Mouse (Mus musculus) MEL (cell line): ENCODE data around the gene Rbbp6. TPM values are rescaled to one million over a fixed set of nuclear protein-coding genes. Genes with fewer than 3 reads are reported as not detected.

Experiments used
- DNase-seq: peaks from one replicate; pipeline ENCODE4 v3.0.0; 2011; ENCODE audit warnings: low read depth, low spot score
- H3K27ac ChIP-seq: 2 replicates; pipeline ENCODE4 v1.5.1; 2012; ENCODE audit warnings: low read depth, mild to moderate bottlenecking, control low read depth, low read length, moderate library complexity; ENCODE audit not compliant: control insufficient read depth
- H3K27me3 ChIP-seq, 2 experiments: fragments of 150-350 bp in 1 of 2; sonication (generic) in 1 of 2; 2 replicates each; pipeline ENCODE4 v1.6.1; 2012; ENCODE audit warnings: low read length in 2 of 2, mild to moderate bottlenecking in 2 of 2, improper control_type of control experiment in 1 of 2, moderate library complexity in 1 of 2; ENCODE audit not compliant: insufficient read depth in 2 of 2, control insufficient read depth in 1 of 2
- H3K36me3 ChIP-seq, 2 experiments: 2 replicates each; pipeline ENCODE4 v1.6.1; 2012 to 2014; ENCODE audit warnings: low read length in 2 of 2, improper control_type of control experiment in 1 of 2, inconsistent platforms in 1 of 2, mild to moderate bottlenecking in 1 of 2; ENCODE audit not compliant: insufficient read depth in 2 of 2, control insufficient read depth in 1 of 2
- H3K4me1 ChIP-seq, 2 experiments: fragments of 150-350 bp in 1 of 2; sonication (generic) in 1 of 2; 2 replicates each; pipeline ENCODE4 v1.6.1; 2012; ENCODE audit warnings: low read length in 2 of 2, improper control_type of control experiment in 1 of 2, mild to moderate bottlenecking in 1 of 2; ENCODE audit not compliant: insufficient read depth in 2 of 2, control insufficient read depth in 1 of 2
- H3K4me3 ChIP-seq, 2 experiments: fragments of 150-350 bp in 1 of 2; sonication (generic) in 1 of 2; 2 replicates each; pipeline ENCODE4 v1.5.1; 2012; ENCODE audit warnings: low read depth in 2 of 2, low read length in 2 of 2, mild to moderate bottlenecking in 2 of 2, moderate library complexity in 2 of 2, control low read depth in 1 of 2, improper control_type of control experiment in 1 of 2; ENCODE audit not compliant: control insufficient read depth in 1 of 2, insufficient read depth in 1 of 2
- H3K79me2 ChIP-seq: 2 replicates; pipeline ENCODE4 v1.6.1; 2012; ENCODE audit warnings: mild to moderate bottlenecking, low read length, moderate library complexity; ENCODE audit not compliant: control insufficient read depth, poor library complexity, insufficient read depth
- H3K9ac ChIP-seq: 2 replicates; pipeline ENCODE4 v1.6.1; 2012; ENCODE audit warnings: low read depth, mild to moderate bottlenecking, control low read depth, low read length, moderate library complexity; ENCODE audit not compliant: control insufficient read depth, poor library complexity, severe bottlenecking
- H3K9me3 ChIP-seq: fragments of 150-350 bp; sonication (generic); replicated peaks from 2 replicates; pipeline ENCODE4 v1.6.1; 2012; ENCODE audit warnings: mild to moderate bottlenecking, low read length, improper control_type of control experiment, moderate library complexity; ENCODE audit not compliant: insufficient read depth
- CHD1 ChIP-seq: IDR thresholded peaks from 2 replicates; pipeline ENCODE4 v1.6.1; 2012; ENCODE audit warnings: low read depth, mild to moderate bottlenecking, inconsistent platforms, low read length, improper control_type of control experiment
- CHD2 ChIP-seq: IDR thresholded peaks from 2 replicates; pipeline ENCODE4 v1.6.1; 2011; ENCODE audit warnings: low read length, improper control_type of control experiment
- CTCF ChIP-seq, 3 experiments: IDR thresholded peaks in 2 of 3; conservative IDR thresholded peaks in 1 of 3; 2 replicates each; pipeline ENCODE4 v1.5.1; 2011 to 2012; ENCODE audit warnings: low read length in 3 of 3, low read depth in 2 of 3, mild to moderate bottlenecking in 2 of 3, improper control_type of control experiment in 1 of 3, inconsistent platforms in 1 of 3, mixed read lengths in 1 of 3, moderate library complexity in 1 of 3; ENCODE audit not compliant: control insufficient read depth in 1 of 3, insufficient read depth in 1 of 3, poor library complexity in 1 of 3, severe bottlenecking in 1 of 3
- E2F4 ChIP-seq: IDR thresholded peaks from 2 replicates; pipeline ENCODE4 v1.6.1; 2011; ENCODE audit warnings: low read depth, low read length, improper control_type of control experiment, borderline replicate concordance
- EP300 ChIP-seq, 2 experiments: IDR thresholded peaks; 2 replicates each; pipeline ENCODE4 v1.6.1; 2011; ENCODE audit warnings: improper control_type of control experiment in 2 of 2, low read length in 2 of 2, low read depth in 1 of 2, mild to moderate bottlenecking in 1 of 2
- GATA1 ChIP-seq: IDR thresholded peaks from 2 replicates; pipeline ENCODE4 v1.6.1; 2011; ENCODE audit warnings: low read depth, low read length, improper control_type of control experiment
- JUND ChIP-seq: IDR thresholded peaks from 2 replicates; pipeline ENCODE4 v1.6.1; 2011; ENCODE audit warnings: low read depth, mild to moderate bottlenecking, improper control_type of control experiment, low read length
- KAT2A ChIP-seq: conservative IDR thresholded peaks from 2 replicates; pipeline ENCODE4 v1.6.1; 2012; ENCODE audit warnings: low read depth, low read length, improper control_type of control experiment, inconsistent platforms
- MAFK ChIP-seq: IDR thresholded peaks from 2 replicates; pipeline ENCODE4 v1.6.1; 2011; ENCODE audit warnings: low read depth, mild to moderate bottlenecking, low read length, improper control_type of control experiment, borderline replicate concordance
- MAX ChIP-seq: IDR thresholded peaks from 2 replicates; pipeline ENCODE4 v1.6.1; 2011; ENCODE audit warnings: low read length, improper control_type of control experiment
- MAZ ChIP-seq: IDR thresholded peaks from 2 replicates; pipeline ENCODE4 v1.6.1; 2012; ENCODE audit warnings: low read depth, mild to moderate bottlenecking, inconsistent platforms, low read length, improper control_type of control experiment
- MEF2A ChIP-seq: IDR thresholded peaks from 2 replicates; pipeline ENCODE4 v1.6.1; 2014; ENCODE audit warnings: low read depth, mild to moderate bottlenecking, inconsistent platforms, low read length, improper control_type of control experiment; ENCODE audit not compliant: poor library complexity, insufficient replicate concordance, severe bottlenecking; ENCODE audit errors: extremely low read depth
- MXI1 ChIP-seq: IDR thresholded peaks from 2 replicates; pipeline ENCODE4 v1.6.1; 2011; ENCODE audit warnings: mild to moderate bottlenecking, low read depth, low read length, improper control_type of control experiment
- MYB ChIP-seq: IDR thresholded peaks from 2 replicates; pipeline ENCODE4 v1.6.1; 2011; ENCODE audit warnings: mild to moderate bottlenecking, low read depth, low read length, improper control_type of control experiment
- MYC ChIP-seq: IDR thresholded peaks from 2 replicates; pipeline ENCODE4 v1.6.1; 2011; ENCODE audit warnings: low read depth, mild to moderate bottlenecking, low read length, improper control_type of control experiment, moderate library complexity
- NELFE ChIP-seq: IDR thresholded peaks from 2 replicates; pipeline ENCODE4 v1.6.1; 2011; ENCODE audit warnings: low read depth, low read length, improper control_type of control experiment
- NRF1 ChIP-seq: IDR thresholded peaks from 2 replicates; pipeline ENCODE4 v1.6.1; 2014; ENCODE audit warnings: low read depth, mild to moderate bottlenecking, inconsistent platforms, low read length, improper control_type of control experiment, moderate library complexity; ENCODE audit not compliant: poor library complexity, insufficient read depth, severe bottlenecking
- POLR2AphosphoS2 ChIP-seq: IDR thresholded peaks from 2 replicates; pipeline ENCODE4 v1.6.1; 2011; ENCODE audit warnings: low read length, improper control_type of control experiment
- POLR2AphosphoS5 ChIP-seq: IDR thresholded peaks from 2 replicates; pipeline ENCODE4 v1.6.1; 2012; ENCODE audit warnings: low read depth, borderline replicate concordance, mild to moderate bottlenecking, inconsistent platforms, low read length, moderate library complexity, mixed read lengths
- RAD21 ChIP-seq: IDR thresholded peaks from 2 replicates; pipeline ENCODE4 v1.6.1; 2011; ENCODE audit warnings: mild to moderate bottlenecking, low read depth, low read length, improper control_type of control experiment
- RCOR1 ChIP-seq: IDR thresholded peaks from 2 replicates; pipeline ENCODE4 v1.6.1; 2012; ENCODE audit warnings: low read depth, mild to moderate bottlenecking, inconsistent platforms, low read length, improper control_type of control experiment
- SIN3A ChIP-seq: IDR thresholded peaks from 2 replicates; pipeline ENCODE4 v1.6.1; 2012; ENCODE audit warnings: low read length, improper control_type of control experiment, inconsistent platforms
- SMC3 ChIP-seq: IDR thresholded peaks from 2 replicates; pipeline ENCODE4 v1.6.1; 2011; ENCODE audit warnings: low read depth, low read length, improper control_type of control experiment
- TAL1 ChIP-seq: IDR thresholded peaks from 2 replicates; pipeline ENCODE4 v1.6.1; 2012; ENCODE audit warnings: mild to moderate bottlenecking, inconsistent platforms, low read length, moderate library complexity, mixed read lengths
- TBP ChIP-seq: IDR thresholded peaks from 2 replicates; pipeline ENCODE4 v1.8.0; 2011; ENCODE audit warnings: low read depth, low read length, improper control_type of control experiment
- TCF12 ChIP-seq: IDR thresholded peaks from 2 replicates; pipeline ENCODE4 v1.6.1; 2014; ENCODE audit warnings: low read depth, mild to moderate bottlenecking, inconsistent platforms, low read length, improper control_type of control experiment, moderate library complexity
- UBTF ChIP-seq: IDR thresholded peaks from 2 replicates; pipeline ENCODE4 v1.6.1; 2012; ENCODE audit warnings: low read depth, mild to moderate bottlenecking, inconsistent platforms, low read length, improper control_type of control experiment, moderate library complexity, borderline replicate concordance; ENCODE audit not compliant: insufficient read depth
- USF1 ChIP-seq: IDR thresholded peaks from 2 replicates; pipeline ENCODE4 v1.6.1; 2014; ENCODE audit warnings: low read depth, mild to moderate bottlenecking, inconsistent platforms, low read length, improper control_type of control experiment, moderate library complexity
- USF2 ChIP-seq, 2 experiments: IDR thresholded peaks; 2 replicates each; pipeline ENCODE4 v1.6.1; 2011 to 2012; ENCODE audit warnings: improper control_type of control experiment in 2 of 2, low read length in 2 of 2, borderline replicate concordance in 1 of 2, inconsistent platforms in 1 of 2, low read depth in 1 of 2, mild to moderate bottlenecking in 1 of 2; ENCODE audit not compliant: insufficient read depth in 1 of 2
- ZC3H11A ChIP-seq: IDR thresholded peaks from 2 replicates; pipeline ENCODE4 v1.6.1; 2012; ENCODE audit warnings: low read depth, mild to moderate bottlenecking, inconsistent platforms, low read length, improper control_type of control experiment
- ZKSCAN1 ChIP-seq: IDR thresholded peaks from 2 replicates; pipeline ENCODE4 v1.6.1; 2012; ENCODE audit warnings: low read depth, mild to moderate bottlenecking, inconsistent platforms, low read length, improper control_type of control experiment, moderate library complexity
- ZMIZ1 ChIP-seq: IDR thresholded peaks from 2 replicates; pipeline ENCODE4 v1.6.1; 2012; ENCODE audit warnings: low read depth, mild to moderate bottlenecking, inconsistent platforms, low read length, improper control_type of control experiment, moderate library complexity
- ZNF384 ChIP-seq: IDR thresholded peaks from 2 replicates; pipeline ENCODE4 v1.6.1; 2012; ENCODE audit warnings: low read depth, mild to moderate bottlenecking, inconsistent platforms, low read length, improper control_type of control experiment
- polyA plus RNA-seq, 2 experiments: library from polyadenylated mRNA; stranded (reverse) in 1 of 2; unstranded in 1 of 2; fragments of >175 nt in 1 of 2; fragments of >200 nt in 1 of 2; gene quantifications; 2 replicates each; pipeline versions ENCODE4 v1.2.1 to v1.2.4; 2012; ENCODE audit warnings: low replicate concordance in 2 of 2, low read depth in 1 of 2; ENCODE audit not compliant: insufficient read length in 2 of 2, insufficient read depth in 1 of 2, missing spikeins in 1 of 2
- total RNA-seq: library from RNA; depleted of rRNA; stranded (reverse); fragments of 300-350 nt; gene quantifications from 2 replicates; pipeline ENCODE4 v1.2.3, GENCODE M21; 2012

Rbbp6 gene
- total and polyA plus RNA-seq, 3 experiments: 22.7 to 70.6 TPM; not detected in 1

DNA sequence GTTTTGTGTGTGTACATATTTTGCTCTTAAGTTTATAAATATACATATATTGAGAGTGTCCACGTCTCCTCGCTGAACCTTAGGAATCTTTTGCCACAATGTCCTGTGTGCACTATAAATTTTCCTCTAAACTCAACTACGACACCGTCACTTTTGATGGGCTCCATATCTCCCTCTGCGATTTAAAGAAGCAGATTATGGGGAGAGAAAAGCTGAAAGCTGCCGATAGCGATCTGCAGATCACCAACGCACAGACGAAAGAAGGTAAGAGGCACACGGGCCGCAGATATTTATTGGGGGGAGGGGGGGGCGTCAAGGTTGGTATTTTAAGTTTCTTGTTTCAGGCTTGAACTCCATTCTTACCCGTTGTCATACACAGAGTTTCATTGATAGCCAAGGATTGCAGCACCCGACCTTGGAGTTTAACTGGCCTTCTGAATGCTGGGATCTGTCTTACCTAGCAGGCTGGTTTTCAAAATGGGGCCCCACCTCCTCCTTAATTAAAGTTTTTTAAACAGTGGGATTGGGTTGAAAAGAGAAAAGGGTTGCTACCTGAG, 5.5 kb downstream of the Rbbp6 start:
- peak; percentile 53 for DNase-seq

GRCm38 (mm10) chr7:122972006-122972689, 6.7 kb downstream of the Rbbp6 start:
- peak; percentile 34 for DNase-seq
- no peaks in the 10 kb centered on the region for H3K27me3 ChIP-seq
- peak overlapping the region; percentile 51 to 95 for H3K4me3 ChIP-seq
- no peaks in the 10 kb centered on the region for H3K9me3 ChIP-seq
- peaks cover 13 to 37% of the 10 kb centered on the region in 2 experiments for H3K36me3 ChIP-seq
- H3K9ac ChIP-seq: peak overlapping the region; percentile 100
- H3K4me1 ChIP-seq: peaks cover 11% of the 10 kb centered on the region in 2 experiments
- H3K27ac ChIP-seq: no peak overlapping the region
- H3K79me2 ChIP-seq: peaks cover 45% of the 10 kb centered on the region
- TF ChIP-seq MAX: no peak
- no peak for TF ChIP-seq ZMIZ1
- no peak for TF ChIP-seq CTCF (IDR thresholded peaks at IDR 0.05 in 2 of 3, conservative IDR thresholded peaks at IDR 0.05 in 1 of 3; ENCODE audit: control insufficient read depth in 1 of 3, insufficient read depth in 1 of 3, low read depth in 2 of 3, low read length in 3 of 3, poor library complexity in 1 of 3, severe bottlenecking in 1 of 3)
- no peak for TF ChIP-seq MAFK
- TF ChIP-seq MYC: no peak
- no peak for TF ChIP-seq KAT2A
- no peak for TF ChIP-seq SMC3
- TF ChIP-seq MEF2A: no peak
- TF ChIP-seq RAD21: no peak
- no peak for TF ChIP-seq NRF1
- TF ChIP-seq JUND: no peak
- TF ChIP-seq CHD2: no peak
- no peak for TF ChIP-seq E2F4

More for the DNA sequence above, 5.5 kb downstream of the Rbbp6 start:
- no peak for TF ChIP-seq NRF1
- peak; percentile 79 for TF ChIP-seq GATA1
- TF ChIP-seq MXI1: peak; percentile 25; the same call in 1 of the 2 replicates
- TF ChIP-seq MYC: no peak
- no peak for TF ChIP-seq ZKSCAN1
- TF ChIP-seq MEF2A: no peak
- TF ChIP-seq CTCF (IDR thresholded peaks at IDR 0.05 in 2 of 3, conservative IDR thresholded peaks at IDR 0.05 in 1 of 3; ENCODE audit: control insufficient read depth in 1 of 3, insufficient read depth in 1 of 3, low read depth in 2 of 3, low read length in 3 of 3, poor library complexity in 1 of 3, severe bottlenecking in 1 of 3): no peak
- TF ChIP-seq USF2 (IDR thresholded peaks at IDR 0.05; ENCODE audit: borderline replicate concordance in 1 of 2, insufficient read depth in 1 of 2, low read depth in 1 of 2, low read length in 2 of 2): no peak
- no peak for TF ChIP-seq UBTF
- TF ChIP-seq CHD1: no peak
- no peak for TF ChIP-seq NELFE
- TF ChIP-seq SIN3A: peak; percentile 47
- TF ChIP-seq MAZ: no peak
- no peak for TF ChIP-seq TAL1
- TF ChIP-seq RCOR1: peak; percentile 59; the same call in 1 of the 2 replicates
- no peak for TF ChIP-seq TCF12
- TF ChIP-seq KAT2A: no peak
- TF ChIP-seq EP300 (IDR thresholded peaks at IDR 0.05; ENCODE audit: low read depth in 1 of 2, low read length in 2 of 2): no peak
- no peak for TF ChIP-seq MYB
- TF ChIP-seq TBP: no peak
- TF ChIP-seq POLR2AphosphoS5: no peak
- TF ChIP-seq ZC3H11A: no peak
- TF ChIP-seq POLR2AphosphoS2: no peak
- no peak for TF ChIP-seq CHD2
- TF ChIP-seq ZNF384: no peak
- no peak for TF ChIP-seq USF1
- TF ChIP-seq MAX: no peak; the same call in 1 of the 2 replicates
- Histone ChIP-seq H3K4me1 (peaks cover 11% of the 10 kb centered on the region in 2 experiments), H3K4me3 (peak overlapping the region; percentile 84 to 95), H3K27me3 (no peaks in the 10 kb centered on the region), H3K36me3 (peaks cover 11 to 36% of the 10 kb centered on the region in 2 experiments), H3K9ac (peak overlapping the region; percentile 100), H3K27ac (peak overlapping the region; percentile 79; the same call in 1 of the 2 replicates), H3K9me3 (no peaks in the 10 kb centered on the region), H3K79me2 (peaks cover 45% of the 10 kb centered on the region)
